Mouse (Mus musculus): ENCODE measurements at regions not wholly inside any gene's neighbourhood (a gene's known extent, or its start where the extent isn't known, plus 50 kb on each side); places are given as distances from the start of the nearest gene placed in this dataset.

GRCm38 (mm10) chr10:122386748-122387147, 61.6 kb upstream of the Avpr1a start:
- no peak for DNase-seq (ENCODE audit: extremely low spot score in 1 of 2, low spot score in 2 of 2)
- no peak overlapping the region for H3K27ac ChIP-seq
- no peak overlapping the region for H3K4me3 ChIP-seq
- no peak for TF ChIP-seq CTCF (IDR thresholded peaks at IDR 0.05)
- intact Hi-C loops (cut with DNase I), result no loop called here

GRCm38 (mm10) chr10:122379661-122380344, 68.5 kb upstream of the Avpr1a start:
- DNase-seq (ENCODE audit: extremely low spot score in 1 of 2, low spot score in 2 of 2), result no peak
- no peak for TF ChIP-seq CTCF (IDR thresholded peaks at IDR 0.05)
- H3K4me3 ChIP-seq, result no peak overlapping the region
- no peak overlapping the region for H3K27ac ChIP-seq
- intact Hi-C loops (cut with DNase I), result no loop called here

- Histone ChIP-seq H3K4me3 (no peak overlapping the region), H3K27ac (no peak overlapping the region)
- intact Hi-C loops (cut with DNase I), result no loop called here
- TF ChIP-seq CTCF (IDR thresholded peaks at IDR 0.05), result no peak
- DNase-seq (ENCODE audit: extremely low spot score in 1 of 2, low spot score in 2 of 2), result no peak
Measured at GRCm38 (mm10) chr10:122343291-122343690, 105.0 kb upstream of the Avpr1a start.

- intact Hi-C loops (cut with DNase I), result no loop called here
- TF ChIP-seq CTCF (IDR thresholded peaks at IDR 0.05), result no peak
- H3K27ac ChIP-seq, result no peak overlapping the region
- H3K4me3 ChIP-seq, result no peak overlapping the region
- DNase-seq (ENCODE audit: extremely low spot score in 1 of 2, low spot score in 2 of 2), result no peak
Measured at GRCm38 (mm10) chr10:122342356-122342755, 105.9 kb upstream of the Avpr1a start.

- H3K27ac ChIP-seq, result no peak overlapping the region
- no peak for TF ChIP-seq CTCF (IDR thresholded peaks at IDR 0.05)
- intact Hi-C loops (cut with DNase I), result no loop called here
- no peak for DNase-seq (ENCODE audit: extremely low spot score in 1 of 2, low spot score in 2 of 2)
- no peak overlapping the region for H3K4me3 ChIP-seq
Measured at GRCm38 (mm10) chr10:122326851-122327250, 121.4 kb upstream of the Avpr1a start.

- intact Hi-C loops (cut with DNase I), result no loop called here
- Histone ChIP-seq H3K4me3 (no peak overlapping the region), H3K27ac (no peak overlapping the region)
- no peak for TF ChIP-seq CTCF (IDR thresholded peaks at IDR 0.05)
- DNase-seq (ENCODE audit: extremely low spot score in 1 of 2, low spot score in 2 of 2), result no peak
Measured at GRCm38 (mm10) chr10:122318886-122319285, 129.4 kb upstream of the Avpr1a start.

- DNase-seq (ENCODE audit: extremely low spot score in 1 of 2, low spot score in 2 of 2), result no peak
- TF ChIP-seq CTCF (IDR thresholded peaks at IDR 0.05), result no peak
- intact Hi-C loops (cut with DNase I), result no loop called here
Measured at GRCm38 (mm10) chr10:122310646-122311193, 137.6 kb upstream of the Avpr1a start.

GRCm38 (mm10) chr10:122308691-122309090, 139.6 kb upstream of the Avpr1a start:
- no peak for DNase-seq (ENCODE audit: extremely low spot score in 1 of 2, low spot score in 2 of 2)

More at GRCm38 (mm10) chr10:122310646-122311193, 137.6 kb upstream of the Avpr1a start:
- Histone ChIP-seq H3K27ac (no peak overlapping the region), H3K4me3 (no peak overlapping the region)

GRCm38 (mm10) chr10:122302259-122302658, 146.0 kb upstream of the Avpr1a start:
- Histone ChIP-seq H3K27ac (no peak overlapping the region), H3K4me3 (no peak overlapping the region)
- intact Hi-C loops (cut with DNase I), result no loop called here
- TF ChIP-seq CTCF (IDR thresholded peaks at IDR 0.05), result no peak
- no peak for DNase-seq (ENCODE audit: extremely low spot score in 1 of 2, low spot score in 2 of 2)

More at GRCm38 (mm10) chr10:122308691-122309090, 139.6 kb upstream of the Avpr1a start:
- H3K4me3 ChIP-seq, result no peak overlapping the region
- TF ChIP-seq CTCF (IDR thresholded peaks at IDR 0.05), result no peak
- intact Hi-C loops (cut with DNase I), result no loop called here
- no peak overlapping the region for H3K27ac ChIP-seq

DNA sequence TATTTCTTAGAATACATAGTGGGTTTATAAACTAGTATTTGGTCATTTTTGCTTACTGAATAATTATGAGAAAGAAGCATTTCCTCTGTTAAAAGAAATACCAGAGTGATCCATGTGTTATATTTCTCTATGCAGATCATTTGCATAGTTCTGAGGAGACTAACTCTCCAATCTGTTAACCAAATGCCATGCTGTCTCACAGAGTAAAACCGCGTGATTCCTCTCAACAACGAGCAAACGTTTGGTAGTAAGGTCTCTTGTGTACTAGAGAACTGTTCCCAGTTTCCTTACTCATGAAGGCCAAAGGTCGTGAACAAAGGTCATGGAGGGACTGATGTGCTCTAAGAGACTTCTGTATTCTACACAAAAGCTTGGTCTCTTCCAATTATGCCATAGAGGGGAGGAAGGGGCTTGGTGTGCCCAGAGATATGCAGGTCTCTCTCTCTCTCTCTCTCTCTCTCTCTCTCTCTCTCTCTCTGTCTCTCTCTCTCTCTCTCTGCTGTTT, 152.3 kb upstream of the Avpr1a start:
- H3K27ac ChIP-seq, result no peak overlapping the region
- no peak for DNase-seq (ENCODE audit: extremely low spot score in 1 of 2, low spot score in 2 of 2)
- H3K4me3 ChIP-seq, result no peak overlapping the region
- no peak for TF ChIP-seq CTCF (IDR thresholded peaks at IDR 0.05)
- intact Hi-C loops (cut with DNase I), result no loop called here

GRCm38 (mm10) chr10:122291611-122292010, 156.7 kb upstream of the Avpr1a start:
- TF ChIP-seq CTCF (IDR thresholded peaks at IDR 0.05), result no peak
- no peak overlapping the region for H3K4me3 ChIP-seq
- intact Hi-C loops (cut with DNase I), result no loop called here

GRCm38 (mm10) chr10:122291091-122291490, 157.2 kb upstream of the Avpr1a start:
- intact Hi-C loops (cut with DNase I), result no loop called here
- no peak for DNase-seq (ENCODE audit: extremely low spot score in 1 of 2, low spot score in 2 of 2)
- no peak for TF ChIP-seq CTCF (IDR thresholded peaks at IDR 0.05)
- no peak overlapping the region for H3K27ac ChIP-seq
- no peak overlapping the region for H3K4me3 ChIP-seq

More at GRCm38 (mm10) chr10:122291611-122292010, 156.7 kb upstream of the Avpr1a start:
- no peak overlapping the region for H3K27ac ChIP-seq
- no peak for DNase-seq (ENCODE audit: extremely low spot score in 1 of 2, low spot score in 2 of 2)

DNA sequence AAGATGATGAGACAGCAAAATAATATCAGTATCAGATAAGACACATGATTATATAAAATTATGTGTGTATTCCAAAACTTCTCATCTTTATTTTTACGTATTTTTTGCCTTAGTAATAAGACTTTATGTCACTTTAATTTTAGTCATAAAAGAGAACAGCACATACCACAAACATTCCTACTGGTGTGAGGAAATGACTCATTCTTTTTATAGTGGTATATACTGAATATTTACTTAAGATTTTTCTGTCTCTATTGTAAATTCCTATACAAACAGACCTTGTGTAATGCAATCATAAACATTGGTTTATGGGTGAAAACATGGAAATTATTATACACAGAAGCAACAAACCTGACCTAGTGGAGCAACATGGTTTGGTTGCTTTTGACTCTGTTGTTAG, 173.4 kb upstream of the Avpr1a start:
- TF ChIP-seq CTCF (IDR thresholded peaks at IDR 0.05), result no peak
- H3K4me3 ChIP-seq, result no peak overlapping the region
- H3K27ac ChIP-seq, result no peak overlapping the region
- DNase-seq (ENCODE audit: extremely low spot score in 1 of 2, low spot score in 2 of 2), result no peak
- intact Hi-C loops (cut with DNase I), result no loop called here

All from left cerebral cortex, adult 2 months (tissue).